ENCODE assay signal across 9 mouse cellular contexts in the genomic region with DNA sequence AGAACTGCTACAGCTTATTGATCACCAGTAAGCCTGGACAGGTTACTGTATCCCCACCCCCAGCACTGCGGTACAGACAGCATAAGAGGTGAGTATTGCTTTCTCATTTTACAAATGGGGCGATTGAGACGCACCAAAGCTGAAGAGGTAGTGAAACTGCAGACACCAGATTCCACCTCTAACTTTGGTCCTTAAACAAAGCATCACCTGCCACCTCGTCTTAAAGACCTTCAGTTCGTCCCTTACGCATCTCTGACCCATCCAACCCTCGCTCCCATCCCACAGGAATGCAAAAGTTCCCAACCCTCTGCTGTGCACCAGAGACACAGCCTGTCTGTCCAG. TPM values are rescaled to one million over a fixed set of nuclear protein-coding genes. Genes with fewer than 3 reads are reported as not detected.
A peak's percentile ranks its signal among the peaks of the same experiment; 100 is the strongest.
DNase-seq lines count a peak whose midpoint lies in the region; ATAC-seq and TF ChIP-seq lines count a peak whose summit lies in the region.
"Had no signal": no experiment of that assay in that cellular context is flagged by ENCODE, and none has a peak within 500 bp of the region (broad histone marks: within the 10 kb centered on the region; RNA-seq: fewer than 3 reads in every experiment).

No protein-coding gene starts in this region.

- TF ChIP-seq CTCF in kidney, postnatal 0 days (IDR thresholded peaks at IDR 0.05; ENCODE audit: low read depth), result no peak
- TF ChIP-seq CTCF in midbrain, postnatal 0 days (IDR thresholded peaks at IDR 0.05), result no peak

- 0 out of 2 replicates have a peak, but pooled peaks cover 2% of the 10 kb centered on the region for H3K27me3 ChIP-seq in kidney, postnatal 0 days (ENCODE audit: insufficient read depth, low read length)
- H3K27me3 ChIP-seq in embryonic facial prominence, embryonic 10.5 days (replicated peaks; ENCODE audit: low read depth, poor library complexity, severe bottlenecking), result peaks cover 61% of the 10 kb centered on the region
- peaks cover 8% of the 10 kb centered on the region; the same call in 1 of the 2 replicates for H3K27me3 ChIP-seq in hindbrain, embryonic 15.5 days
- H3K27me3 ChIP-seq in midbrain, postnatal 0 days (ENCODE audit: insufficient read depth, low read length), result no peaks in the 10 kb centered on the region

- no peak overlapping the region; the same call in 1 of the 2 replicates for H3K27ac ChIP-seq in kidney, postnatal 0 days
- 0 out of 2 replicates have a peak overlapping the region, but pooled peaks have one; percentile 81 for H3K27ac ChIP-seq in embryonic facial prominence, embryonic 10.5 days (replicated peaks)
- peak overlapping the region; percentile 69; the same call in 1 of the 2 replicates for H3K27ac ChIP-seq in hindbrain, embryonic 15.5 days (replicated peaks)
- H3K27ac ChIP-seq in midbrain, postnatal 0 days (ENCODE audit: low read depth, low read length), result peak overlapping the region; percentile 76; the same call in 1 of the 2 replicates

- WGBS in kidney, postnatal 0 days, result 64% methylated on average over 7 of the region's 7 CpGs
- 48% methylated on average over 7 of the region's 7 CpGs for WGBS in embryonic facial prominence, embryonic 10.5 days
- 44% methylated on average over 7 of the region's 7 CpGs for WGBS in hindbrain, embryonic 15.5 days
- WGBS in midbrain, postnatal 0 days, result 51% methylated on average over 7 of the region's 7 CpGs

- H3K4me1 ChIP-seq in kidney, postnatal 0 days (replicated peaks; ENCODE audit: insufficient read depth, low read length), result peaks cover 5% of the 10 kb centered on the region; the same call in 1 of the 2 replicates
- H3K4me1 ChIP-seq in embryonic facial prominence, embryonic 10.5 days, result peaks cover 28% of the 10 kb centered on the region
- peaks cover 17% of the 10 kb centered on the region for H3K4me1 ChIP-seq in hindbrain, embryonic 15.5 days (replicated peaks)
- peaks cover 3% of the 10 kb centered on the region; the same call in 1 of the 2 replicates for H3K4me1 ChIP-seq in midbrain, postnatal 0 days (ENCODE audit: insufficient read depth, low read length)

- no peaks in the 10 kb centered on the region for H3K36me3 ChIP-seq in kidney, postnatal 0 days (ENCODE audit: insufficient read depth, low read length)
- no peaks in the 10 kb centered on the region for H3K36me3 ChIP-seq in embryonic facial prominence, embryonic 10.5 days (replicated peaks)
- no peaks in the 10 kb centered on the region for H3K36me3 ChIP-seq in hindbrain, embryonic 15.5 days
- H3K36me3 ChIP-seq in midbrain, postnatal 0 days (ENCODE audit: insufficient read depth, low read length), result no peaks in the 10 kb centered on the region

- H3K9me3 ChIP-seq in kidney, postnatal 0 days (replicated peaks; ENCODE audit: low read length), result no peaks in the 10 kb centered on the region
- H3K9me3 ChIP-seq in embryonic facial prominence, embryonic 10.5 days, result no peaks in the 10 kb centered on the region
- no peaks in the 10 kb centered on the region for H3K9me3 ChIP-seq in hindbrain, embryonic 15.5 days
- no peaks in the 10 kb centered on the region for H3K9me3 ChIP-seq in midbrain, postnatal 0 days (ENCODE audit: low read length)

- no peak for ATAC-seq in kidney, postnatal 0 days (replicated peaks; ENCODE audit: low FRiP score, low read depth)
- no peak for ATAC-seq in hindbrain, embryonic 15.5 days (ENCODE audit: low FRiP score, low read depth)
- no peak for ATAC-seq in midbrain, postnatal 0 days (ENCODE audit: low FRiP score)

- peak overlapping the region; percentile 56 for H3K4me3 ChIP-seq in kidney, postnatal 0 days (replicated peaks; ENCODE audit: low read depth, low read length)
- peak overlapping the region; percentile 78 for H3K4me3 ChIP-seq in embryonic facial prominence, embryonic 10.5 days
- peak overlapping the region; percentile 55 for H3K4me3 ChIP-seq in hindbrain, embryonic 15.5 days
- peak overlapping the region; percentile 64; the same call in 1 of the 2 replicates for H3K4me3 ChIP-seq in midbrain, postnatal 0 days (ENCODE audit: low read depth, low read length)

- H3K9ac ChIP-seq in kidney, postnatal 0 days (ENCODE audit: low read depth, low read length), result no peak overlapping the region
- H3K9ac ChIP-seq in hindbrain, embryonic 15.5 days, result peak overlapping the region; percentile 59; the same call in 1 of the 2 replicates
- H3K9ac ChIP-seq in midbrain, postnatal 0 days (replicated peaks; ENCODE audit: low read length, poor library complexity, severe bottlenecking), result peak overlapping the region; percentile 55; the same call in 1 of the 2 replicates

- H3K4me2 ChIP-seq in kidney, postnatal 0 days (ENCODE audit: low read length), result peak overlapping the region; percentile 88
- peak overlapping the region; percentile 83 for H3K4me2 ChIP-seq in hindbrain, embryonic 15.5 days
- peak overlapping the region; percentile 94 for H3K4me2 ChIP-seq in midbrain, postnatal 0 days (ENCODE audit: low read depth, low read length, poor library complexity, severe bottlenecking)

- DNase-seq in kidney, postnatal 0 days (ENCODE audit: low spot score), result no peak
- no peak for DNase-seq in kidney, adult 11 months
- DNase-seq in embryonic facial prominence, embryonic 10.5 days (ENCODE audit: low spot score), result no peak
- DNase-seq in midbrain, postnatal 0 days (ENCODE audit: low spot score), result no peak
- DNase-seq in cerebellum, postnatal 25 days, result no peak
- DNase-seq in gastrocnemius, adult 8-10 months (ENCODE audit: low spot score in 2 of 2), result no peak
- DNase-seq in kidney, adult 8-10 months, result no peak

RNA-seq across cellular contexts. Expression of a gene that starts 1.6 kb away (rescaled TPM):
- 22.2 and 25.6 TPM in 2 replicates for polyA plus RNA-seq in kidney, postnatal 0 days (2015; fragmentation: Nextera tagmentation; extraction: Ambion mirVana)
- polyA plus RNA-seq in embryonic facial prominence, embryonic 10.5 days (2016; fragmentation: Nextera tagmentation; extraction: Ambion mirVana), result 7.8 and 9.3 TPM in 2 replicates
- polyA plus RNA-seq in hindbrain, embryonic 15.5 days (2015; fragmentation: Nextera tagmentation; extraction: Ambion mirVana), result 15.0 and 19.8 TPM in 2 replicates
- 22.7 and 26.1 TPM in 2 replicates for total RNA-seq in midbrain, postnatal 0 days (2014; rRNA removed)
- polyA plus RNA-seq in midbrain, postnatal 0 days (2015; fragmentation: Nextera tagmentation; extraction: Ambion mirVana), result 14.5 and 16.4 TPM in 2 replicates
- 10 to 100 TPM; 16.1 to 25.1 (median 18.9) TPM for total RNA-seq in gastrocnemius, adult 8-10 months (2022)

RNA-seq across cellular contexts. Expression of a gene that starts 22.5 kb away (rescaled TPM):
- not detected in 2 replicates for polyA plus RNA-seq in kidney, postnatal 0 days (2015; fragmentation: Nextera tagmentation; extraction: Ambion mirVana)
- 0.04 and 0.23 TPM in 2 replicates for polyA plus RNA-seq in embryonic facial prominence, embryonic 10.5 days (2016; fragmentation: Nextera tagmentation; extraction: Ambion mirVana)
- 0.09 and 0.13 TPM in 2 replicates for polyA plus RNA-seq in hindbrain, embryonic 15.5 days (2015; fragmentation: Nextera tagmentation; extraction: Ambion mirVana)
- 0.14 TPM in 1 of 2 replicates, not detected in the other for total RNA-seq in midbrain, postnatal 0 days (2014; rRNA removed)
- 0.07 and 0.11 TPM in 2 replicates for polyA plus RNA-seq in midbrain, postnatal 0 days (2015; fragmentation: Nextera tagmentation; extraction: Ambion mirVana)
- total RNA-seq in gastrocnemius, adult 8-10 months (2022), result not detected
- total RNA-seq: gastrocnemius, adult 18-20 months had no signal

RNA-seq across cellular contexts. Expression of a gene that starts 58.3 kb away (rescaled TPM):
- 62.5 and 63.1 TPM in 2 replicates for polyA plus RNA-seq in kidney, postnatal 0 days (2015; fragmentation: Nextera tagmentation; extraction: Ambion mirVana)
- 27.9 and 31.5 TPM in 2 replicates for polyA plus RNA-seq in embryonic facial prominence, embryonic 10.5 days (2016; fragmentation: Nextera tagmentation; extraction: Ambion mirVana)
- polyA plus RNA-seq in hindbrain, embryonic 15.5 days (2015; fragmentation: Nextera tagmentation; extraction: Ambion mirVana), result 40.3 and 43.5 TPM in 2 replicates
- total RNA-seq in midbrain, postnatal 0 days (2014; rRNA removed), result 33.1 and 34.6 TPM in 2 replicates
- 50.3 and 52.2 TPM in 2 replicates for polyA plus RNA-seq in midbrain, postnatal 0 days (2015; fragmentation: Nextera tagmentation; extraction: Ambion mirVana)
- 10 to 100 TPM; 17.2 to 19.3 (median 18.1) TPM for total RNA-seq in gastrocnemius, adult 8-10 months (2022)
